Mouse (Mus musculus) megakaryocyte-erythroid progenitor cell, adult 5 weeks (primary cell): ENCODE results near the gene Cacna1f. TPM values are rescaled to one million over a fixed set of nuclear protein-coding genes. Genes with fewer than 3 reads are reported as not detected.

Experiments
- polyA plus RNA-seq: library from polyadenylated mRNA; stranded (reverse); fragments of >175 nt; gene quantifications from 2 replicates; pipeline ENCODE4 v1.2.3, GENCODE M21; 2012

The Cacna1f gene
- 0.15 and 0.20 TPM in 2 replicates for polyA plus RNA-seq

DNA sequence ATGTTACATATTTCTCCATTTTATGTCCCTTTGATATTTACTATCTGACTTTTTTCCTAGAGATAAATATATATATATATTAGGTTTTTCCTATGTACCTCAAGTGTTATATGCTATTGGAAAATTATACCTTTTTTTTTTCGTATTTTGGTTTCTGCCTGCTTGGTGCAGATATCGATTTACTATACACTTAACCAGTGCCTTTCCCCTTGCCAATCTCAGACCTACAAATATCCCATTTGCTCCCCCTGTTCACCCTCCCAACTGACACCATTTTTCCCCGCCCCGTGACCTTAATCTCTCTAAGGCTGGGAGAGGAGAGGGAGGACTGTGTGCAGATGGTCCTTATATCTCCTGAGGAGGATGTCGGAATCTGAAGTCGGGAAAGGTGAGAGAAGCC, at the start of gene Cacna1f:
Gene Cacna1f (plus strand): TSS at position 301 of the 400 bp plus-strand sequence.

DNA sequence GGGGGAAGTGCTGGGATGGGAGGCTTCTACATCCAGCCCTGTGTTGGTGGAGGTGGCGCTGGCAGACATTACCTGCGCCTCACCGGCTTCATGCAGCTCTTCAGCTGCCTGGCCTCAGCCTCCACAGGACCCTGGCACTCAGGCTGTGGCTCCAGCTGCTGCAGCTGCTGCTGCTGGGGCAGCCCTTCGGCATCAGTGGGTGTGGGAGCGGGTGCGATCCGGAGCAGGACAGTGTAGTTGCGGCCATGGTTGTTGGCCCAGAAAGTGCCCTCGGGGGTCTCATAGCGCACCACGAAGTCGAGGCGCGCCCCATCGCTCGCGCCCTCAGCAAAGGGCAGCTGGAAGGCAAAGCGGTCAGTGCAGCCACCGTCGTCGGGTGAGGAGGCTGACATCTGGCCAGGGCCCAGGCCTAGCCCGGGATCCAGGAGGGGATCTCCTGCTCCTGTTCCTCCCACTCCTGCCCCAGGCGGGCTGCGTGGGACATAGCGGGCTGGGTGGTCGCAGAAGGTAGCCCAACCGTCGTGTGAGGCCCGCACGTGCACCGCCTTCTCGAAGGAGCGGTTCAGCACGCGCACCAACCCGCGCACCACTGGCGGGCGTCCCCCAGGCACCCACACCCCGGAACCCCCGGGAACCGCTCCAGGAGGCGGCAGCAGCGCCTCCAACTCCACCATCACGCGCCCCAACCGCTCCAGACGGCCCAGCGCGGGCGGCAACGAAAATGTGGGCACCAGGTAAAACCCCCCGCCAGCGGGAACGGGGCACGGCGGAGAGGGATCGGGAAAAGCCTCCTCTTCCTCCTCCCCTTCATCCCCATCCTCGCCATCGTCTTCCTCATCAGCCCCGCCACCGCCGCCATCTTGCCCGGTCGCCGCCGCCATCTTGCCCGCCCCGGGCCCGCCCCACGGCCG, 33.5 kb upstream of the Cacna1f start, which contains the start of gene Foxp3:
Gene Foxp3 (plus strand): TSS at position 469 of the 911 bp plus-strand sequence.

DNA sequence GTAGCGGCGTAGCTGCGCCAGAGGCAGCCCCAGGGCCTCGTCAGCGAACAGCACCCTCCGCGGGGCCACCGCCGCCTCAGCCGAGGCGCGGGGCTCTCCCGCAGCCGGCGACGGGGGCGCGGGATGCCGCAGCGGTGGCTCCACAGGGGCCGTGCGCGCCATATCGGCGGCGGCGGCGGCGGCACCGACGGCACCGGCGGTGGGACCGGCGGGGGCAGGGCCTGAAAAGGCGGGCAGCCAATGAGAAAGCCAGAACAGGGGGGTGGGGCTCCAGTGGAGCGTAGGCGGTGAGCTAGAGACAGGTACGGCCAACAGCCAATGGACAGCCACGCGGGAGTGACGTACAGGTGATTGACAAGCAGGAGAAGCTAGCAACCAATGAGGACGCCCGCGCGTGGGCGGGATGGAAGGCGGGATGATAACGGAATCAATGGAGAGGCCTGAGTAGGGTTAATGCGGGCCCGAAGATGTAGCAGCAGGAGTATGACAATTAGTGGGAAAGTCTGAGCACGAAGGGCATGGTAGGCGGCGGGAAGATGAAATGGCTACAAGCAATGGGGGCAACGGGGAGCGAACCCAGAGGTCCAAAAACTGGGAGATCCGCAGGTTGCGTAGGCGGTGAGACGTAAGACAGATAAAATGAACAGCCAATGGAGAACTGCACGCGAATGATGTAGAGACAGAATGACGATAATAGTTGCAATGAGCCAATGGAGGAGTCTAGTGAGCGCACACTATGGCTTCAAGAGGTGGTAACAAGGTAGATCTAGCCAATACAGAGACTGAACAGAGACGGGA, 32.6 kb upstream of the Cacna1f start, which contains the start of gene Ppp1r3f:
Gene Ppp1r3f (minus strand): TSS at position 197 of the 798 bp plus-strand sequence.

DNA sequence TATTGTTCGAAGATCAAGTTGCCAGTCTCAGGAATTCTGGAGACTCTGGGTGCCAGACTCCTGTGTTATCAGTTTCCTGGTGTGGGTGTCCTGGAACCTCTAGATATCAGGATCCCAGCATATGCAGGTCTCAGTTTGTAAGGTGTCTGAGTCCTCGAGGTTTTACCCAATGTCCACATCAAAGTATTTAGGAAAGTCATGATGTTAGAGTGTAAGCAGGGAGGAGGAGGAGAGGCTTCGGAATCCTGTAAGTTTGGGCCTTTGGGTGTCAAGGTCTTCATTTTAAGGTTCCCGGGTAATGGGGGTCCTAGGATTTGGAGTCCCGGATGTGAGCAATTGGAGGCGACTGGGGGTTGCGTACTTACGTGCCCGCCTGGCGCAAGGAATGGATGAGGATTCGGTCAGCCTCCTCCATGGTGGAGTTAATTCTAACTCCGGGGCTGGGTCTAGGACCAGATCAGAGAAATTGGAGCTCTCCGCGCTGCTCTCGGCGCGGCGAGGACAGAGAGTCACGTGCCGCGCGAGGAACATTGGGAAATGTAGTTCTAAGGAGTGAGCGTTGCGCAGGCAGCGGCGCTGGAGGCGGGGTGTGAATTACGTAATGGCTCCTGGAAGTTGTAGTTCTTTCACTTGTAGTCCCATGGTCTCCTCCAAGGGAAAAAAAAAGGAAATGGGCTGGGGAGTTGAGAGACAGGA, 1.9 kb upstream of the Cacna1f start, which contains the start of gene Ccdc22:
Gene Ccdc22 (minus strand): TSS at position 639 of the 696 bp plus-strand sequence.

DNA sequence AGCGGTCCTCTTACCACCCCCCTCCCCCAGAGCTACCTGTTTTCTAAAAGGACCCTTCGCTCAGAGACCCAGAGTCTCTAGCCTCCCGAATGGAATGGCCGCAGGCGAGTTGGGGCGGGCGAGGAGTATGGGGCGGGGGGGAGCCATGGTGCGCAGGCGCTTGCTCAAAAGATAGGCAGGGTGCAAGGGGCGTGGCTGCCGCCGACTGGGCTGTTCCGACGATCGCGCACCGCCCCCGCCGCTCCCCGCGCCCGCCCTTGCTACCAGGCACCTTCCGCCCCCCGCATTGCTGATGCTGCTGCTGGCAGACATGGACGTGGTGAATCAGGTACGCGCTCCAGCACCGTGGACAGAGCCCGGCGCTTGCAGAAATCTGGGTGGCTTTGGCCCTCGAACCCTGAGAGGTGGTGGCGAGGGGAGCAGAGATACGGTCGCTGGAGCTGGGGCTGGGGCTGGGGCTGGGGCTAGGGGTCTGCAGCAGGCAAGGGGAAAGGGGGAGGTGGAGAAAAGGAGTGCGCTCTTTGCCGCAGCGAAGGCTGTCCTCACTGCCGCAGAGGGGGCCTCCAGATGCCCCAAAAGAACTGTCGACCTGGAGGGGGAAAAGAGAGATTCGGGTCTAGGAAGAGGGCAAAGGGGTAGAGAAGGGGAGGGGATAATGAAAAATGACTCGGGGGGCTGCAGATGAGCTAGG, 31.7 kb downstream of the Cacna1f start, which contains the start of gene Syp:
Gene Syp (plus strand): TSS at position 71 of the 691 bp plus-strand sequence.

DNA sequence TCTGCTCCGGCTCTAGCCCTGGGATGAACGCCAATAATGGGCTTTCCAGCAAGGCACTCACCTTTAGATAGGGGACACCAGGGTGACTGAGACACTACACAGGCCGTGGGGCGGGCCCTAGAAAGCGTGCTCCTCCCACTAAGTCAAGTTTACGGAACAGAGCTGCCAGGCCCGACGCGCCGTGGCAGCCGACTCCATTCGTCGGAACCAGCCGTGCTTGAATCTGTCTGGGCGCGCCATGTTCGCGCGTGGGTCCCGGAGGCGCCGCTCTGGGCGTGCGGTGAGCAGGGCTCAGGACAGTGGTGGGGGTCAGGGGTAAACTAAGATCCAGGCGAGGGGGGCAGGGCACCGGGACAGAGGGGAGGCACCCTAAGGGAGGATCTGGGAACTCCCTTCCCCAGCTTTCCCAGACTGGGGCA, 50.3 kb downstream of the Cacna1f start, which contains the start of gene Prickle3:
Gene Prickle3 (plus strand): TSS at position 40 of the 419 bp plus-strand sequence.

DNA sequence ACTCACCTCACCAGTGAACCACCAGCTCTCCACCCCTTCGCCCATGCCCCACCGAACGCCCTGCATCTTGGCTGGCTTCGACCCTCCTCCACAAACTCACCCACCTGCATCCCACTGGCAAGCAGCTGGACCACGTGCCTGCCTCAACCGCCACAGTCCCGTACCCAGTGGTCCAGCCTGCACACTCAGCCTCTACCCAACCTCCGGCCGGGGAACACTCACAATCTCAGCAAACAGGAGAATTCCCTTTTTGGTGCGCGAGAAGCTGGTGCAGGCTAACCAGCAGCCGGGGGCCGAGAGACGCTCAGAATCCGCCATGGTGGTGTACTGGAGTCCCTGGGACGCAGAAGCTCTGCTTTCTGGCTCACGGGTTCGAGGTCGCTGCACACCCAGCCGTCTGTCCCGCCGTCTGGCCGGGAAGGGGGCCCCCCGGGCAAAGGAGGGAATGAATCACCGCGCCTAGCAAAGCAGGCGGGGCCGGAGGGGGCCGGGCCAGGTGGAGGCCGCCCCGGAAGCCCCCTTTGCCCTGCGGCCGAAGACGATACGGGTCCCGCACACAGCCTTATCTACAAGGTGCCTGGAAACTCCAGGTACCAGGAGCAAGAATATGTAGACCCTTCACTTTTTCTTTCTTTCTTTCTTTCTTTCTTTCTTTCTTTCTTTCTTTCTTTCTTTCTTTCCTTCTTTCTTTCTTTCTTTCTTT, 64.2 kb downstream of the Cacna1f start, which contains the start of gene Plp2:
Gene Plp2 (minus strand): TSS at position 470 of the 703 bp plus-strand sequence.

DNA sequence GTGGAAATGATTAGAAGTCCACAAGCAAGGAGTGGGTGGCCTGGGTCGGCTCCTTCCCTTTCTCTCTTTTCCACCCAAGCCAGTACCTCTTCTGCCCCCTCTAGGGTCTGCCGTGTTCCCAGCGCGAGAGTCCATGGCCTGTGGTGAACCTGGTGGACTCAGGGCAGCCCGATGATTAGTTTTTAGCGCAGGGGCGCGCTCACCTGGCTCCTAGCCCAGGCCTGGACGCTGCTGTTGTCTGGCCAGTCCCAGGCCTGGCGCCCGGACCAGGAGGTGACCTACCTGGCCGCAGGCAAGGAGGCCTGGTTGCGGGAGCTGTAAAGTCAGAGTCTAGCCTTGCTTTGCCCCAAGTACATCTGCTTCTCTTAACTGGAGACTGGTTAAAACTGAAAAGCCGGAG, 74.0 kb downstream of the Cacna1f start, which contains the start of gene Magix:
Gene Magix (minus strand): TSS at position 388 of the 400 bp plus-strand sequence.

Other genes starting within 250 kb of the Cacna1f start
- gene Usp27x, start 231.3 kb upstream of the Cacna1f start, polyA plus RNA-seq = 0.59 and 1.3 TPM in 2 replicates
- 0.33 TPM in 1 of 2 replicates, not detected in the other for gene Foxp3, start 33.4 kb upstream of the Cacna1f start, polyA plus RNA-seq
- gene Ppp1r3f, start 32.8 kb upstream of the Cacna1f start, polyA plus RNA-seq = 1.0 and 1.5 TPM in 2 replicates
- gene Ccdc22, start 1.6 kb upstream of the Cacna1f start, polyA plus RNA-seq = 54.9 and 59.4 TPM in 2 replicates
- 0.37 and 0.49 TPM in 2 replicates for gene Syp, start 31.4 kb downstream of the Cacna1f start, polyA plus RNA-seq
- 21.9 and 25.7 TPM in 2 replicates for gene Prickle3, start 50.2 kb downstream of the Cacna1f start, polyA plus RNA-seq
- 78.6 and 85.3 TPM in 2 replicates for gene Plp2, start 64.3 kb downstream of the Cacna1f start, polyA plus RNA-seq
- 0.02 and 0.16 TPM in 2 replicates for gene Magix, start 74.2 kb downstream of the Cacna1f start, polyA plus RNA-seq
- gene Gpkow, start 90.0 kb downstream of the Cacna1f start, polyA plus RNA-seq = 7.6 and 9.3 TPM in 2 replicates
- gene Wdr45, start 107.2 kb downstream of the Cacna1f start, polyA plus RNA-seq = 29.1 and 38.9 TPM in 2 replicates
- 5.4 and 5.5 TPM in 2 replicates for gene Gm45208, start 115.2 kb downstream of the Cacna1f start, polyA plus RNA-seq
- gene Praf2, start 121.4 kb downstream of the Cacna1f start, polyA plus RNA-seq = 13.0 and 14.3 TPM in 2 replicates
- 9.2 and 12.0 TPM in 2 replicates for gene Ccdc120, start 143.8 kb downstream of the Cacna1f start, polyA plus RNA-seq
- 35.0 and 39.3 TPM in 2 replicates for gene Tfe3, start 155.5 kb downstream of the Cacna1f start, polyA plus RNA-seq
- gene Gripap1, start 182.7 kb downstream of the Cacna1f start, polyA plus RNA-seq = 30.7 and 49.9 TPM in 2 replicates
- 0.55 and 0.57 TPM in 2 replicates for gene Kcnd1, start 215.2 kb downstream of the Cacna1f start, polyA plus RNA-seq
- gene Otud5, start 234.3 kb downstream of the Cacna1f start, polyA plus RNA-seq = 82.6 and 87.6 TPM in 2 replicates